Mouse (Mus musculus) ES-Bruce4 (cell line): ENCODE measurements around the gene Dync2li1.

ENCODE experiments used
- CTCF ChIP-seq: IDR thresholded peaks from one replicate; pipeline ENCODE4 v1.8.1; 2011; ENCODE audit warnings: low read depth, low read length
- EP300 ChIP-seq: IDR thresholded peaks from 2 replicates; pipeline ENCODE4 v1.6.1; 2011; ENCODE audit warnings: low read depth, low read length; ENCODE audit not compliant: insufficient read depth

- TF ChIP-seq CTCF (no peak), EP300 (no peak)
Measured at GRCm38 (mm10) chr17:84608606-84609005, 17.7 kb upstream of the Dync2li1 start.
